Mouse (Mus musculus) embryonic stem cell, embryonic (primary cell): ENCODE data around the gene Pltp.

Experiments used
- CTCF ChIA-PET, 4 experiments: fragments of 300-600 bp in 2 of 4; fragments of 350-600 bp in 2 of 4; sonication (Branson Sonifier 250); formaldehyde crosslinking; loops; one replicate each; lab custom pipeline; 2022; ENCODE audit warnings: inconsistent platforms in 2 of 4; lab: Charles Lee
- POLR2A ChIA-PET, 4 experiments: fragments of 300-600 bp in 2 of 4; fragments of 350-600 bp in 2 of 4; sonication (Branson Sonifier 250); formaldehyde crosslinking; loops; one replicate each; lab custom pipeline; 2022; ENCODE audit warnings: antibody characterized with exemption in 4 of 4, inconsistent platforms in 1 of 4; lab: Charles Lee

Gene Pltp

DNA sequence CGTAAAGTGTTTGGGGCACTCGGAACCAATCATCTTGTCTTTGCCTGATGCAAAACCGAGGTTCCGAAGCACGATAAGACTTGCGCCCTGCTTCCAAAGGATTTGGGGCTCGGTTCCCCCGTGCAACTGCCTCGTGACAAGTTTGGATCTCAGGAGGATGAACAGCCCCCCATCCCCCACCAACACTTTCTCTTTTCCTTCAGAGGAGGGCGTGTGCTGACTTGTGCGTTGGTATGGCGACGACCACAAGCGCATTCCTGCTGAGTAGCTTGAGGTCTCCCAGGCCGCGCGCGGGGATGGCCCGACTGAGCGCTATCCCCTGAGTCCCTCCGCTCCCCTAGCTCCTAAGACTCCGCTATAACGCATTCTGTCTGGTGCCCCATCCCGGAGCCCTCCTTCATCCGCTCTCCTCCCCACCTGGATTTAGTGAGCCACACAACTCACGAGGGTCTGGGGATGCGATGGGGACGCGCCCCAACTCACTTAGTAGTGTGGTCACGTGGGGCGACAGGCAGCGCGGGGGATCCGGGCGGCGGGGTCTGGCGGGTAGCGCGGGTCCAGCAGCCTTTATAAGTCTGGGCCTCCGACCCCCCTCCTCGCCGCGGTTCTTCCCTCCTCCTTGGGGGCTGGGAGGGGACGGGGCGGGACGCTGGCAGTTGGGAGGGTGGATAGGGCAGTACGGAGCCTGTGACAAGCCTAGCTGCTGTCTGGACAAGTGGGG lies at the start of gene Pltp:
Pltp (minus strand) TSS at position 611 of the 721 bp plus-strand sequence.
- POLR2A ChIA-PET: interaction anchor here (0.5 to 24.3 kb wide), 62 partner anchors 9 to 1135 kb away, joined by 3 to 527 read pairs (median 7); partner anchors contain the start of genes Pcif1 (in 3 of the 4), Zswim1 (in 3 of the 4), Acot8 (in 2 of the 4) and Ctsa (in 2 of the 4)
- CTCF ChIA-PET: interaction anchor here (0.6 to 6.2 kb wide), 23 partner anchors 9 to 929 kb away, joined by 3 to 88 read pairs (median 5); partner anchors contain the start of genes Acot8 (in 1 of the 4), Ctsa (in 1 of the 4), Neurl2 (in 1 of the 4) and Snx21 (in 1 of the 4)

- ChIA-PET POLR2A (interaction anchor here in 2 of 4 experiments (0.7 to 10.6 kb wide), 9 partner anchors 11 to 84 kb away, joined by 3 to 81 read pairs (median 5); partner anchors contain the start of genes Ctsa (in 1 of the 2), Neurl2 (in 1 of the 2), Pltp (in 1 of the 2) and Zswim1 (in 1 of the 2)), CTCF (interaction anchor here (0.6 to 2.8 kb wide), 11 partner anchors 12 to 1875 kb away, joined by 3 to 11 read pairs (median 3); no protein-coding TSS in a partner anchor)
Observed at GRCm38 (mm10) chr2:164906071-164906470, 48.6 kb upstream of the Pltp start.

DNA sequence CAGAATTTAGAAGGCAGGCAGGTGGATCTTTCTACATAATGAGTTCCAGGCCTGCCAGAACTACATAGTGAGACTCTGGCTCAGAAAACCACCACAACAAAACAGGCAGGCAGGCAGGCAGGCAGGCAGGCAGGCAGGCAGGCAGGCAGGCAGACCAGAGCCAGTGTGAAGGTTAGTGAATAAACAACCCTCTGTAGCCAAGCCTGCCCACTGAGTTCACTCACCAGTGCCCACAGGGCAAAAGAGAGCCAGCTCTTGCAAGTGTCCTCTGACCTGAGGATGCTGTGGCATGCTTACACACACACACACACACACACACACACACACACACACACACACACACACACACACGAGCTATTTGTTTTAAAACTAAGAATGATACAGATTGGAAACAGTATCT lies 46.0 kb upstream of the Pltp start:
- POLR2A ChIA-PET: interaction anchor here in 2 of 4 experiments (0.8 to 10.6 kb wide), 6 partner anchors 9 to 81 kb away, joined by 3 to 81 read pairs (median 6); partner anchors contain the start of genes Zfp335 (in 1 of the 2) and Zswim1 (in 1 of the 2)
- CTCF ChIA-PET: interaction anchor here in 2 of 4 experiments (0.7 to 1.6 kb wide), 4 partner anchors 8 to 57 kb away, joined by 3 to 5 read pairs (median 4); partner anchors contain the start of genes Pcif1 (in 1 of the 2) and Zfp335 (in 1 of the 2)

- ChIA-PET CTCF (interaction anchor here in 2 of 4 experiments (0.6 to 1.6 kb wide), 4 partner anchors 11 to 108 kb away, joined by 3 to 5 read pairs (median 3); no protein-coding TSS in a partner anchor), POLR2A (interaction anchor here (0.6 to 10.6 kb wide), 19 partner anchors 9 to 83 kb away, joined by 3 to 81 read pairs (median 5); partner anchors contain the start of genes Zfp335 (in 2 of the 4) and Zswim1 (in 1 of the 4))
Observed at GRCm38 (mm10) chr2:164901380-164901779, 43.9 kb upstream of the Pltp start.

- ChIA-PET POLR2A (interaction anchor here in 3 of 4 experiments (0.8 to 10.6 kb wide), 31 partner anchors 7 to 114 kb away, joined by 3 to 81 read pairs (median 4); partner anchors contain the start of genes Acot8 (in 2 of the 3), Ctsa (in 2 of the 3), Zfp335 (in 2 of the 3) and Zswim3 (in 2 of the 3)), CTCF (interaction anchor here in 2 of 4 experiments (0.5 to 2.6 kb wide), 9 partner anchors 9 to 464 kb away, joined by 3 to 9 read pairs (median 3); partner anchors contain the start of gene Zfp335 (in 1 of the 2))
Observed at GRCm38 (mm10) chr2:164899723-164900459, 42.4 kb upstream of the Pltp start.

DNA sequence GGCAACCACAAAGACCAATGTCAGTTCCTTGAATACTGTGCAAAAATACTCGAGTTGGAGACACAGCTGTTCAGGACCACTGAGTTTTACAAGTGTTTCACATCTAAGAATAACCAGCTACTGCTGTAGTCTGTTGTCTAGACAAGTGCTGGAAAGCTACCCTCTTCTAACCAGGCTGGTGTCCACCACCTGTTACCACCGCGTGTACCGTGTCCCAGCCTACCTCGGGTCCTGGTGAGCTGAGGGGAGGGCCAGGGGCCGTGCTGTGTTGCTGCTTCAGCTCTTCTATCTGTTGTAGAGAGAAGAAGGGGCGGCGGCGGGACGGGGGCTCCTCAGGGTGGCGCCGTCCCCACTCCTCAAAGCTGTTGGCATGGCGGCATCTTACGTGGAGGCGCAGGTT lies 41.5 kb upstream of the Pltp start:
- ChIA-PET POLR2A (interaction anchor here in 3 of 4 experiments (0.9 to 10.6 kb wide), 26 partner anchors 6 to 113 kb away, joined by 3 to 81 read pairs (median 4); partner anchors contain the start of genes Zfp335 (in 3 of the 3), Acot8 (in 2 of the 3), Pcif1 (in 2 of the 3) and Zswim3 (in 2 of the 3)), CTCF (interaction anchor here in 1 of 4 experiments (1.0 to 2.6 kb wide), 4 partner anchors 8 to 106 kb away, joined by 3 to 9 read pairs (median 4); partner anchors contain the start of gene Zfp335)

DNA sequence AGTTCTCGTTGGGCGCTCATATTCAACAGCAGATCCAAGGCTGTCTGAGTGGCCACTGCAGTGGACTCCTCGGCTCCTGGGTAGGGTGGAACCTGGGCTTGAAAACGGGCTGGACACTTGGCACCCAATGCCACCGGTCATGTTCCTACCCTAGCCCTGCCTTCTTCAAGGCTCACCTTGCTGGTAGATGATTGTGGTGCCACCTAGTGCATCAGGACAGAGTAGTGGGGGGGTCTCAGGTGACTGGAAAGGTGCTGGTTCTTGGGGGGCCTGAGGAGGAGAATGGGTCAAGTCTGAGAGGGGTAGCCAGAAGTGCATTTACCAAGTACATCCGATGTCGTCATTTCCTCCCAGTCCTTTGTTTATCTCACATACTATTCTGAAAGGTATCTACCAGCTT lies 40.5 kb upstream of the Pltp start:
- CTCF ChIA-PET: interaction anchor here in 2 of 4 experiments (1.2 to 2.6 kb wide), 4 partner anchors 20 to 105 kb away, joined by 3 to 9 read pairs (median 4); no protein-coding TSS in a partner anchor
- POLR2A ChIA-PET: interaction anchor here in 3 of 4 experiments (1.0 to 7.3 kb wide), 6 partner anchors 11 to 19 kb away, joined by 3 to 47 read pairs (median 8); partner anchors contain the start of genes Zfp335 (in 2 of the 3) and Pcif1 (in 1 of the 3)

DNA sequence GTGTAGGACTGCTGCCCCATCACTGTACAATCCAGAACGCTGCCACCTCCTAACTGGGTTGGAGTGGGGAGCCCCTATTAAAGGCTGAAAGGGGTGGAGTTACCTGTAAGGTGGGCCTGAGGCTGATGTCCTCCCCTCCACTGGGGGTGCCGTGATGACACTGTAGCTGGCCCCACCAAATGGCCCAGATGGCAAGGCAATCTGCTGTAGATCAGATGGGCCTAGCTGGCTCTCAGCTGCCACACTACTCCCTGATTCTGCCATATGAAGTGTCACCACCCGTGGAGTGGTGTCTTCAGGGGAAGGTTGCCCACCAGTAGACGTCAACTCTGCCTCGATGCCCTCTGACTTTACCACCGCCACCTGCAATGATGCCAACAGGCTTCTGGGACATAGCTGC lies 38.4 kb upstream of the Pltp start:
- CTCF ChIA-PET: interaction anchor here in 2 of 4 experiments (0.5 to 3.2 kb wide), 4 partner anchors 28 to 1094 kb away, joined by 4 to 10 read pairs (median 4); no protein-coding TSS in a partner anchor

GRCm38 (mm10) chr2:164894644-164895043 lies 37.1 kb upstream of the Pltp start:
- POLR2A ChIA-PET: interaction anchor here in 3 of 4 experiments (0.6 to 7.9 kb wide), 18 partner anchors 9 to 139 kb away, joined by 3 to 81 read pairs (median 4); partner anchors contain the start of genes Ctsa (in 1 of the 3) and Pcif1 (in 1 of the 3)
- CTCF ChIA-PET: interaction anchor here in 2 of 4 experiments (0.9 to 3.2 kb wide), 6 partner anchors 8 to 101 kb away, joined by 3 to 10 read pairs (median 3); no protein-coding TSS in a partner anchor

More for the DNA sequence above, 38.4 kb upstream of the Pltp start:
- POLR2A ChIA-PET: interaction anchor here in 2 of 4 experiments (0.6 to 6.9 kb wide), 8 partner anchors 8 to 74 kb away, joined by 3 to 81 read pairs (median 3); partner anchors contain the start of genes Ctsa (in 1 of the 2) and Zswim1 (in 1 of the 2)

- CTCF ChIA-PET: interaction anchor here in 2 of 4 experiments (0.6 to 3.2 kb wide), 8 partner anchors 8 to 100 kb away, joined by 3 to 10 read pairs (median 3); partner anchors contain the start of gene Ctsa (in 1 of the 2)
- POLR2A ChIA-PET: interaction anchor here in 3 of 4 experiments (0.6 to 7.9 kb wide), 19 partner anchors 10 to 140 kb away, joined by 3 to 81 read pairs (median 5); partner anchors contain the start of genes Pcif1 (in 2 of the 3) and Ctsa (in 1 of the 3)
Observed at GRCm38 (mm10) chr2:164894048-164894447, 36.5 kb upstream of the Pltp start.

GRCm38 (mm10) chr2:164892696-164893216 lies 35.2 kb upstream of the Pltp start:
- CTCF ChIA-PET: interaction anchor here (0.6 to 1.4 kb wide), 8 partner anchors 13 to 47 kb away, joined by 3 to 6 read pairs (median 4); no protein-coding TSS in a partner anchor
- POLR2A ChIA-PET: interaction anchor here (0.7 to 7.9 kb wide), 35 partner anchors 8 to 98 kb away, joined by 3 to 81 read pairs (median 5); partner anchors contain the start of genes Ctsa (in 2 of the 4), Pcif1 (in 2 of the 4), Zswim1 (in 2 of the 4) and Acot8 (in 1 of the 4)

GRCm38 (mm10) chr2:164891908-164892695 lies 34.6 kb upstream of the Pltp start:
- POLR2A ChIA-PET: interaction anchor here (0.7 to 7.9 kb wide), 34 partner anchors 8 to 97 kb away, joined by 3 to 81 read pairs (median 5); partner anchors contain the start of genes Ctsa (in 2 of the 4), Pcif1 (in 2 of the 4), Zswim1 (in 2 of the 4) and Acot8 (in 1 of the 4)
- CTCF ChIA-PET: interaction anchor here (0.6 to 1.8 kb wide), 8 partner anchors 7 to 47 kb away, joined by 3 to 6 read pairs (median 4); no protein-coding TSS in a partner anchor

DNA sequence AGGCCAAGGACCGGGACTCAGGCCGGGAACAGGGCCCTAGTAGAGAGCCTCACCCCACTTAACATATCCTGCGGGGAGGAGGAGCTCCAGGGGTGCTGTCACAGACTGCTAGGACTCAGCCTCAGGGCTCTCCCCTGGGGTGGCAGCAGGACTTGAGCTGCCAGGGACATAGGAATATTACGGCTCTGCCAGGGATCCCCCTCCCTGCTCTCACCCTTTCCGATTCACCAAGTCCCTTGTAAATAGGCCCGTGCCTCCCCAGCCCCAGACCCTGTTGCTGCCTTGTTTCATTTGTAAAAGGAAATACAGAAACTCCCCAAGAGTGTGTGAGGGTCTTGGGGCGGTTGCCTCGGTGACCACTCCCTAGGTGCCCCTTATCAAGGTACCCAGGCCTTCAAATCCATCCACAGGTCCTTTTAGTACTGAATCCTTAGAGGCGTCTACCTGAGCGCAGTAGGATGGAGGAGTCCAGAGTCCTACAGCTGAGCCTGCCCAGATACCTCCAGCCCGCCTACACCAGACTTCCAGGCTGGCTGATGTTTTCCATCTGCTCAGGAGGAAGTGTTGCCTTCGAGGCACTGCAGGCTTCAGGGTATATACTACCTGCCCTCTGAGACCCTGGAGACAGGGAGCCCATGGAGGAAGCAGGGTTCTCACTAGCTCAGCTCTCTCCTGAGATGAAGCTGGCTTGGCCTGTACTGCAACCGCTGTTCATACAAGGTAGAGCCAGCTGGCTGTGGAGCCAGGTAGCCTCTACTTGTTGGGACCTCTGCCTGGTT lies 33.7 kb upstream of the Pltp start:
- ChIA-PET CTCF (interaction anchor here in 3 of 4 experiments (0.7 to 1.8 kb wide), 11 partner anchors 8 to 97 kb away, joined by 3 to 6 read pairs (median 3); partner anchors contain the start of gene Zfp335 (in 1 of the 3)), POLR2A (interaction anchor here (0.5 to 7.9 kb wide), 48 partner anchors 7 to 1546 kb away, joined by 3 to 81 read pairs (median 5); partner anchors contain the start of genes Acot8 (in 2 of the 4), Pcif1 (in 2 of the 4), Pltp (in 2 of the 4) and Zfp335 (in 2 of the 4))
